Mouse (Mus musculus): ENCODE measurements at regions not wholly inside any gene's neighbourhood (a gene's known extent, or its start where the extent isn't known, plus 50 kb on each side); places are given as distances from the start of the nearest gene placed in this dataset.

DNA sequence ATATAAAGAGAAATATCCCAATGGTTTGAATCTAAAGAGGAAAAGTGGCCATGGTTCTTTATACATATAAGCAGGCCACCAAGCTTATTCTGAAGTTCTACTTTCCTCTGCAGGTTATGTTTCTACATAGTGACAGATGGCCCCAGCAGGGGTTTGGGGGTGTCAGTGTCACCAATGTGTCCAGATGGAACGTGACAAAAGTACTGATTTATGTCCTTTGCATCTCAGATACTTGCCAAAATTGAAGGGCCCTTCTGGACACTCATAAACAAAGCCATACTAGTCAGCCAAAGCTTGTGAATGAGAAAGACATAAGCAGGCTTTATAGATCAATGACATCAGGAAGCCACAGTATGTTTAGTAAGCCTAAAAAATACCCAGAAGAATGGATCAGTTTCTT is 190.3 kb downstream of the Etaa1 start:
- DNase-seq, result no peak

DNA sequence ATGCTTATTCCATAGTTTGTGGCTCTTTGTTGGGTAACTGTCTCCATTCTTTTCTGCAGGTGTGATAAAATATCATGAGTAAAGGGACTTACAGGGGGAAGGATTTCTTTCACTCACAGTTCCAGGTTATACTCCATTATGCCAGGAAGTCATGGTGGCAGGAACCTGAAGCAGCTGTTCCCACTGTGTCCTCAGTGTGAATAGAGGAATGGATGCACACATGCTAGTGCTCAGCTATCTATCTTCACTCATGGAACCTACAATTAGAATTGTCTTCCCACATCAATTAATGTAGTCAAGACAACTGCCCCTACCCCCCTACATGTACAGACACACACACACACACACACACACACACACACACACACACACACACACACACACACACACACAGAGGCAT is 189.5 kb downstream of the Etaa1 start:
- DNase-seq, result no peak

DNA sequence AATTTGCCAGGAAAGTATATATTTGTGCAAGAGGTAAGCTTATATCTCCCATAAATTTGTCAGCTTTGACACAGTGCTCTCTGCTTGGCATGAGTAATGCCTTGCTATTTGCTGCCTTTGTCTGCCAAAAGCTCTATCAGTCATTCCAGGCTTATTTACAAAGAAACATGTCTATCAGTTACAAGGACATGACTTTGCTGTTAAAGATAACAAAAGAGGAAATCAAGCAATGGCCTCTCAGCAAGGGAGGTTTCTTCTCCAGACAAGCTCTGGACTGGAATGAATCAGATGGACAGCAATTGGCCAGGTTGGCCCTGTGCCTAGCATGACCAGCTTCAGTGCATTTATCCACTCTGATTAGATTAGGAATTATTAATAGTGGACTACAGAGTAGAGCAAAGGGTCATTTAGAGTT is 185.3 kb downstream of the Etaa1 start:
- DNase-seq, result no peak

GRCm38 (mm10) chr11:17768837-17769466 is 184.7 kb downstream of the Etaa1 start:
- no peak for DNase-seq

DNA sequence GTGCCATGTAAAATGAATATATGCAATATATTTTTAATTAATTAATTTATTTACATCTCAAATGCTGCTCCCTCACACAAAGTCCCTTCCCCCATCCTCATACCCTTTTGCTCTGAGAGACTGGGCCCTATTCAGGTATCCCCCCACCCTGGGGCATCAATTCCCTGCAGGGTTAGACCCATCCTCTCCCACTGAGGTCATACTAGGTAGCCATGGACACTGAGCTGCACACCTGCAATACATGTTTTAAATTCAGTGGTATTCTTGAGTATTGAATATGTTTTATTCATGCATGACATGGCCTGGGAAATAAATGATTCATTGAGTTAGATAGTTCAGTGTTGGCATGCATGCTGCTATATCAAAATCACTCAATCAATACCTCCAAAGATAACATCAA is 156.0 kb downstream of the Etaa1 start:
- DNase-seq, result no peak

- DNase-seq, result no peak
These were observed 145.8 kb downstream of the Etaa1 start for GRCm38 (mm10) chr11:17807851-17808250.

- peak; percentile 2 for DNase-seq
These were observed 141.7 kb downstream of the Etaa1 start for GRCm38 (mm10) chr11:17811829-17812559.

DNA sequence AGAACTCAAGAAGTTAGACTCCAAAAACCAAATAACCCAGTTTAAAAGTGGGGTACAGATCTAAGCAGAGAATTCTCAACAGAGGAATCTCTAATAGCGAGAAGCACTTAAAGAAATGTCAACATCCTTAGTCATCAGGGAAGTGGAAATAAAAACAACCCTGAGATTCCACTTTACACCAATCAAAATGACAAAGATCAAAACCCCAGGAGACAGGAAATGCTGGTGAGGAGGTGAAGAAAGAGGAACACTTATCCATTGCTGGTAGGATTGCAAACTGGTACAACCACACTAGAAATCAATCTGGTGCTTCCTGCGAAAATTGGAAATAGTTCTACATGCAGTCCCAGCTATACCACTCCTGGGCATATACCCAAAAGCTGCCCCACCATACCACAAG is 111.0 kb downstream of the Etaa1 start:
- DNase-seq, result no peak

- peak; percentile 62 for DNase-seq
These were observed 101.3 kb downstream of the Etaa1 start for GRCm38 (mm10) chr11:17852405-17852804.

- DNase-seq, result peak; percentile 18
These were observed 100.3 kb downstream of the Etaa1 start for GRCm38 (mm10) chr11:17853246-17853804.

DNA sequence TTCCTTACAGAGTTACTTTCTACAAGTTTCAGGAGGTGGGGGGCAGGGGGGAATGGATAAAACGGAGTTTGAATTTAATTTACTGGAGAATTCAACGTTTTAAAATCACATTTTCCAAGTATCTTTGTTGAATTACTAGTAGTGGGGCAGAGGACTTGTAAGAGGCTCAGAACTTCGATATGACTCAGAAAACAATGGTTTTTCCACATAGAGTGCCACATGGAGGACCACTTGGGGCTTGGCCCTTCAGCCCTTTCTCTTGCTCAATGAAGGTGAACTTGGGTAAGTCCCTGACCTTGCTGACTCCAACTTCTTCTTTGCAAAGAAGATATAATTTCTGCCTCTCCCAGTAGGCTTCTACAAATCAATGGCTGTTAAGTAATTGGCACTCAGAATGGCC is 99.8 kb downstream of the Etaa1 start:
- DNase-seq, result no peak

GRCm38 (mm10) chr11:17859364-17860131 is 94.1 kb downstream of the Etaa1 start:
- peak; percentile 21 for DNase-seq

- peak; percentile 52 for DNase-seq
These were observed 88.8 kb downstream of the Etaa1 start for GRCm38 (mm10) chr11:17864833-17865397.

- no peak for DNase-seq
These were observed 83.0 kb downstream of the Etaa1 start for GRCm38 (mm10) chr11:17870690-17871089.

DNA sequence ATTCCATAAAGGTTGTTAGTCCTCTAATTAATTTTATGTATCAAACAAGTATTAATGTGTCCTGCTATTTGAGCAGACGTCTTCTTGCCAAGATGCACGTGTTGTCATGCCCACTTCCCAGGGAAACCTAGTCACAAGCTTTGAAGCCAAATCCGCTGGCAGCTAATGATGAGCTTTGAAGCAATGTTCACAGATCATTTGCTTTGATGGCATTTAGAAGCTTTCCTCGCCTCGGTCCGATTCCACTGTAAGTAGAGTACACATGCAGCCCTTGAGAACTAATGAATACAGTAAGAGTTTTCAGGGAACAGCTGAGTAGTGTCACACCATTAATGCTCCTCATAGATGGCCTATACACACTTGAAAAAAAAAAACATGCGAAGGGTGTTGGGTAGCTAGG is 81.8 kb downstream of the Etaa1 start:
- DNase-seq, result no peak

- DNase-seq, result no peak
These were observed 70.4 kb downstream of the Etaa1 start for GRCm38 (mm10) chr11:17883276-17883675.
